Mouse (Mus musculus) heart, adult 2 months (tissue): ENCODE results near the gene Bckdha. TPM values are rescaled to one million over a fixed set of nuclear protein-coding genes. Genes with fewer than 3 reads are reported as not detected.

Experiments
- DNase-seq, 2 experiments: peaks; one replicate each; pipeline ENCODE4 v3.0.0; 2021
- H3K27ac ChIP-seq: fragments of 200-600 bp; 2 replicates; pipeline ENCODE4 v1.8.1; 2022
- H3K27me3 ChIP-seq: fragments of 200-500 bp; 2 replicates; pipeline ENCODE4 v1.6.1; 2012; ENCODE audit warnings: mild to moderate bottlenecking, low read length, inconsistent platforms, mixed read lengths; ENCODE audit not compliant: control insufficient read depth, insufficient read depth
- H3K36me3 ChIP-seq: fragments of 200-500 bp; 2 replicates; pipeline ENCODE4 v1.6.1; 2012; ENCODE audit warnings: low read length, inconsistent platforms; ENCODE audit not compliant: control insufficient read depth, insufficient read depth
- H3K4me1 ChIP-seq: fragments of 200-500 bp; 2 replicates; pipeline ENCODE4 v1.6.1; 2011; ENCODE audit warnings: low read length; ENCODE audit not compliant: control insufficient read depth, insufficient read depth
- H3K4me3 ChIP-seq: fragments of 200-600 bp; 2 replicates; pipeline ENCODE4 v1.8.1; 2022
- H3K79me2 ChIP-seq: fragments of 200-500 bp; replicated peaks from 2 replicates; pipeline ENCODE4 v1.6.1; 2012; ENCODE audit warnings: mild to moderate bottlenecking, inconsistent platforms, low read length, moderate library complexity, mixed read lengths; ENCODE audit not compliant: control insufficient read depth, insufficient read depth
- H3K9ac ChIP-seq: fragments of 200-500 bp; 2 replicates; pipeline ENCODE4 v1.6.1; 2012; ENCODE audit warnings: low read depth, mild to moderate bottlenecking, control low read depth, inconsistent platforms, low read length, mixed read lengths
- CTCF ChIP-seq: fragments of 200-600 bp; IDR thresholded peaks from 2 replicates; pipeline ENCODE4 v1.8.1; 2022; ENCODE audit warnings: antibody characterized with exemption, mild to moderate bottlenecking, moderate library complexity
- EP300 ChIP-seq: fragments of 200-500 bp; IDR thresholded peaks from 2 replicates; pipeline ENCODE4 v1.6.1; 2011; ENCODE audit warnings: low read depth, low read length, control low read depth; ENCODE audit not compliant: insufficient read depth
- POLR2A ChIP-seq: fragments of 200-500 bp; IDR thresholded peaks from 2 replicates; pipeline ENCODE4 v1.6.1; 2011; ENCODE audit warnings: mild to moderate bottlenecking, low read depth, low read length, control low read depth; ENCODE audit not compliant: insufficient read depth
- WGBS: fragments of 180-500 bp; shearing (Covaris S2); methylation state at CpG from one replicate; pipeline ENCODE4 v1.1.7; 2018; 5-methylcytosine and 5-hydroxymethylcytosine counted together
- intact Hi-C: fragments of 180-260 bp; cut with DNase I; formaldehyde crosslinking; loops from one replicate; pipeline ENCODE4 v1.15.1; 2025
- polyA plus RNA-seq: library from polyadenylated mRNA; depleted of rRNA; stranded (reverse); fragments of >200 nt; gene quantifications from 2 replicates; pipeline ENCODE4 v1.2.3, GENCODE M21; 2012
- total RNA-seq, 2 experiments: library from RNA; stranded (reverse); gene quantifications; 2 replicates each; pipeline ENCODE4 v1.2.3; 2021

Gene Bckdha
- total and polyA plus RNA-seq, 3 experiments, result 225 to 545 (median 312) TPM

DNA sequence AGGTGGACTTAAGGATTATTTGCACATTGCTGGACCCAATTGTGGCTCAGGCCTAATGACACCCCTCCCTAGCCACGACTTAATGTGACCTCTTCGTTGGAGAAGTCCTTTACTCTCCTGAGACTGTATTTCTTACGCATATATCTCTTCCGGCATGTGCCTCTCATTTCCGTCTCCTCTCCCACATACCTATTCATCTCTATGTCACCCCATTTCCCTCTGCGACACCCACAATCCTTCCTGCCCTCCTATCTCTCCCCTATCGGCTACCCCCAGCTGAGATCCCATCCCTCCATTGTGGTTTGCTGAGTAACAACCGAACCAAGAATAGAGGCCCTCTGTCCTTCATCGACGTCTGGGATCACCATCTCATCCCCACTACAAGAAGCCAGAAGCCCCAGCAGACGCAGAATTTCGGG, 30.8 kb upstream of the Bckdha start:
- Histone ChIP-seq H3K79me2 (no peaks in the 10 kb centered on the region), H3K4me1 (no peaks in the 10 kb centered on the region; the same call in 1 of the 2 replicates), H3K36me3 (no peaks in the 10 kb centered on the region), H3K27ac (peak overlapping the region; percentile 91), H3K4me3 (peak overlapping the region; percentile 64), H3K27me3 (no peaks in the 10 kb centered on the region), H3K9ac (peak overlapping the region; percentile 5)
- intact Hi-C loops, result loop anchor here (1.0 to 5.0 kb wide), 2 partner anchors 19 to 118 kb away; no protein-coding TSS in a partner anchor
- 20% methylated on average over 12 of the region's 12 CpGs for WGBS
- TF ChIP-seq CTCF, result no peak
- TF ChIP-seq EP300, result no peak
- no peak for TF ChIP-seq POLR2A
- no peak for DNase-seq

DNA sequence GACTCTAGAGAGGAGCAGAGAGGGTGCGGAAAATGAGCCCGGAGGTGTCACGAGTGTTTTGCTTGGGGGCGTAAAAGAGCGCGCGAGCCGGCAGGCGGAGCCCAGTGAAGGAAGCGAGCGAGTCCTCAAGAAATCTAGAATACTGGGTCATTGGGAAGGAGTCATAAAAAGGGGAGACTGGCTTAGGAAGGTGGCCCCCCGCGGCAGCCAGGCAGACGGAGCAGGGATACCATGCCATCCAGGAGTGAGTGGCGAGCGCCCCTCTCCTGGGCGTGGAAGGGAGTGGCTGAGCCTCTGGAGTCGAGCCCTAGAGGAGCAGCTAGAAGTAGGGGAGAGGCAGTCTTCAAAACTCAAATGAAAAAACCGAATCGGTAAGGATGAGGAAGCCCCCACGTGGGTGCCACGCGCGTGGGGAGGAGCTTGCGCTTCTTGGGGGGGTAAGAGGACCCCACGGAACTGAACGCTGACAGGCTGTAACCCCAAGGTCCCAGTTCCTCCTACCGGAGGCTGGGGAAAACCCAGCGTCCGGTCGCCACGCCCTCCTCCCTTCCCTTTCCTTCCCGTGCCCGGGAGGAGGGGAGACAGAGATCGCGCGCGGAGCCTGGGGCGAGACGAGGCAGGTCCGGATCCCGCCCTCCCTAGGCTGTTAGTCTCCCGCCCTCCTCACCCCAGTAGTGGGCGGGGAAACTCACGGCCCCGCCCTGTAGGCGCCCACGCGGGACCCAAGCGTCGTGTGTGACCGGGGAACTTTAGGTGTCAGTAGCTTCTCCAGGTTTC, 30.2 kb upstream of the Bckdha start:
- Histone ChIP-seq H3K27me3 (no peaks in the 10 kb centered on the region), H3K79me2 (no peaks in the 10 kb centered on the region), H3K4me3 (peak overlapping the region; percentile 64), H3K36me3 (no peaks in the 10 kb centered on the region), H3K27ac (peak overlapping the region; percentile 91), H3K4me1 (no peaks in the 10 kb centered on the region; the same call in 1 of the 2 replicates), H3K9ac (peak overlapping the region; percentile 87)
- peak; percentile 85 to 90 for DNase-seq
- intact Hi-C loops, result loop anchor here (1.0 to 5.0 kb wide), 2 partner anchors 19 to 118 kb away; no protein-coding TSS in a partner anchor
- TF ChIP-seq CTCF (peak; percentile 18), EP300 (peak; percentile 65), POLR2A (no peak)
- WGBS, result under 1% methylated on average over 49 of the region's 52 CpGs

DNA sequence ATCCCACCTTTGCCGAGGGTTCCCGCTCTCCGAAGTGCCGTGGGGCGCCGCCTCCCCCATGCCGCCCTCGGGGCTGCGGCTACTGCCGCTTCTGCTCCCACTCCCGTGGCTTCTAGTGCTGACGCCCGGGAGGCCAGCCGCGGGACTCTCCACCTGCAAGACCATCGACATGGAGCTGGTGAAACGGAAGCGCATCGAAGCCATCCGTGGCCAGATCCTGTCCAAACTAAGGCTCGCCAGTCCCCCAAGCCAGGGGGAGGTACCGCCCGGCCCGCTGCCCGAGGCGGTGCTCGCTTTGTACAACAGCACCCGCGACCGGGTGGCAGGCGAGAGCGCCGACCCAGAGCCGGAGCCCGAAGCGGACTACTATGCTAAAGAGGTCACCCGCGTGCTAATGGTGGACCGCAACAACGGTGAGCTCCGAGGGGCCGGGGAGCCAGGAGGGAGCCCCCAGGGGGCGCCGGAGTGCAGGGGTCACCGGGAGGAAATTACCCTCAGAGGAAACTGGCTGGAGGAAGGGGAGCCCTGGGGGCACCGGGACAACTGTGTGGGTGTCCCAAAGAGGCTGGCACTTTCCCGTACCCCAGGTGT, 29.1 kb upstream of the Bckdha start:
- under 1% methylated on average over 47 of the region's 47 CpGs for WGBS
- no peaks in the 10 kb centered on the region for H3K36me3 ChIP-seq
- no peaks in the 10 kb centered on the region; the same call in 1 of the 2 replicates for H3K4me1 ChIP-seq
- peak overlapping the region; percentile 91 for H3K27ac ChIP-seq
- peak; percentile 81 to 82 for DNase-seq
- H3K4me3 ChIP-seq, result peak overlapping the region; percentile 64
- peak overlapping the region; percentile 87 for H3K9ac ChIP-seq
- H3K79me2 ChIP-seq, result no peaks in the 10 kb centered on the region
- no peaks in the 10 kb centered on the region for H3K27me3 ChIP-seq
- peak; percentile 72 for TF ChIP-seq CTCF
- no peak for TF ChIP-seq EP300
- intact Hi-C loops, result loop anchor here (2.0 to 5.0 kb wide), 3 partner anchors 33 to 119 kb away; partner anchors contain the start of gene Hnrnpul1

DNA sequence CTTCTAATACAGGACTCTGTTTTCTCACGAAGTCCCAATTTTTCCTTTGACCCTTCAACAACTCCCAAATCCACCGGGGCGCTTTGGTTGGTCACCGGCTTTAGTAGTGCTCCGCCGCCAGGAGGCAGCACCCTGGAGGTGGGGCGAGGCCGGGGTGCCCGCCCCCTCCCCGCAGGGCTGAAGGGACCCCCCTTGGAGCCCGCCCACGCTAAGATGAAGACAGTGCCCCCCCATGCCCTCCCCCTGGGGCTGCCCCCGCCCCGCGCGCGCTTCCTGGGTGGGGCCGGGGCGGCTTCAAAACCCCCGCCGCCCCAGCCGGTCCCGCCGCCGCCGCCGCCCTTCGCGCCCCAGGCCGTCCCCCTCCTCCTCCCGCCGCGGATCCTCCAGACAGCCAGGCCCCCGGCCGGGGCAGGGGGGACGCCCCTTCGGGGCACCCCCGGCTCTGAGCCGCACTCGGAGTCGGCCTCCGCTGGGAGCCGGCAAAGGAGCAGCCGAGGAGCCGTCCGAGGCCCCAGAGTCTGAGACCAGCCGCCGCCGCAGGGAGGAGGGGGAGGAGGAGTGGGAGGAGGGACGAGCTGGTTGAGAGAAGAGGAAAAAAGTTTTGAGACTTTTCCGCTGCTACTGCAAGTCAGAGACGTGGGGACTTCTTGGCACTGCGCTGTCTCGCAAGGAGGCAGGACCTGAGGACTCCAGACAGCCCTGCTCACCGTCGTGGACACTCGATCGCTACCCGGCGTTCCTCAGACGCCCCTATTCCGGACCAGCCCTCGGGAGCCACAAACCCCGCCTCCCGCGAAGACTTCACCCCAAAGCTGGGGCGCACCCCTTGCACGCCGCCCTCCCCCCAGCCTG, 28.1 kb upstream of the Bckdha start, which contains the start of gene Tgfb1:
Gene Tgfb1 (plus strand): TSS at position 323 of the 852 bp plus-strand sequence.
- peak within 1 kb of the TSS; percentile 64 for H3K4me3 ChIP-seq
- no peaks in the 10 kb centered on the region for H3K27me3 ChIP-seq
- no peaks in the 10 kb centered on the region; the same call in 1 of the 2 replicates for H3K4me1 ChIP-seq
- no peaks in the 10 kb centered on the region for H3K36me3 ChIP-seq
- H3K27ac ChIP-seq, result peak within 1 kb of the TSS; percentile 91
- intact Hi-C loops, result loop anchor here (2.0 to 5.0 kb wide), 3 partner anchors 34 to 120 kb away; partner anchors contain the start of gene Hnrnpul1
- no peaks in the 10 kb centered on the region for H3K79me2 ChIP-seq
- peak; percentile 52 for TF ChIP-seq POLR2A
- TF ChIP-seq EP300, result no peak
- peak; percentile 99; the same call in 1 of the 2 replicates for TF ChIP-seq CTCF
- H3K9ac ChIP-seq, result peak within 1 kb of the TSS; percentile 87
- WGBS, result under 1% methylated on average over 62 of the region's 69 CpGs
- peak; percentile 90 to 91 for DNase-seq

DNA sequence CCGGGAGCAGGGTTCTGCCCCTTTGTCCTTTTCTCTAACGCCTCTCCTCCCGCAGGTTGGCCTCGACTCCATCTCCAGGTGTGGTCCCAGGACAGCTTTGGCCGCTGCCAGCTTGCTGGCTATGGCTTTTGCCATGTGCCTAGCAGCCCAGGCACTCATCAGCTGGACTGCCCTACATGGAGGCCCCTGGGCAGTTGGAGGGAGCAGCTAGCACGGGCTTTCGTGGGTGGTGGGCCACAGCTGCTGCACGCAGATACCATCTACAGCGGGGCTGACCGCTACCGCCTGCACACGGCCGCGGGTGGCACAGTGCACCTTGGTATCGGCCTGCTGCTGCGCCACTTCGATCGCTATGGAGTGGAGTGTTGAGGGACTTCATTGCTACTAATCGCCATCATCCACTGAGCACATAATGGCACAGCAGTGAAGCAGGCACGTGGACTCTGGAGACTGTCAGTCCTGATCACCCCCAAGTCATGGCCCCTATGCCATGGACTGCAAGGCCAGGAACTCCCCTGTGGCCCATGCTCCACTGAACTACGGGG, 27.2 kb upstream of the Bckdha start:
- H3K4me3 ChIP-seq, result peak overlapping the region; percentile 64; the same call in 1 of the 2 replicates
- no peaks in the 10 kb centered on the region for H3K79me2 ChIP-seq
- H3K4me1 ChIP-seq, result peaks cover 2% of the 10 kb centered on the region; the same call in 1 of the 2 replicates
- peak overlapping the region; percentile 28; the same call in 1 of the 2 replicates for H3K9ac ChIP-seq
- H3K27ac ChIP-seq, result peak overlapping the region; percentile 91
- no peak for DNase-seq
- H3K36me3 ChIP-seq, result no peaks in the 10 kb centered on the region
- no peak for TF ChIP-seq CTCF
- intact Hi-C loops, result loop anchor here (2.0 to 5.0 kb wide), 3 partner anchors 35 to 121 kb away; partner anchors contain the start of gene Hnrnpul1
- no peaks in the 10 kb centered on the region for H3K27me3 ChIP-seq
- 79% methylated on average over 21 of the region's 21 CpGs for WGBS
